Mouse (Mus musculus) lung, adult 2 months (tissue): Measurements from ENCODE around the gene Selenop. TPM values are rescaled to one million over a fixed set of nuclear protein-coding genes. Genes with fewer than 3 reads are reported as not detected.

Experiments
- DNase-seq: peaks from one replicate; pipeline ENCODE4 v3.0.0; 2022
- H3K4me1 ChIP-seq: fragments of 200-500 bp; 2 replicates; pipeline ENCODE4 v1.6.1; 2011; ENCODE audit warnings: low read length; ENCODE audit not compliant: control insufficient read depth, insufficient read depth
- H3K4me3 ChIP-seq: fragments of 200-500 bp; replicated peaks from 2 replicates; pipeline ENCODE3; 2011; ENCODE audit warnings: low read depth, mild to moderate bottlenecking, control low read depth, low read length; ENCODE audit errors: extremely low read depth
- CTCF ChIP-seq: fragments of 200-500 bp; IDR thresholded peaks from 2 replicates; pipeline ENCODE4 v1.5.1; 2011; ENCODE audit warnings: mild to moderate bottlenecking, low read length, control low read depth; ENCODE audit not compliant: insufficient read depth
- POLR2A ChIP-seq: fragments of 200-500 bp; IDR thresholded peaks from 2 replicates; pipeline ENCODE4 v1.6.1; 2011; ENCODE audit warnings: low read depth, mild to moderate bottlenecking, control low read depth, low read length, borderline replicate concordance; ENCODE audit errors: extremely low read depth
- polyA plus RNA-seq: library from polyadenylated mRNA; depleted of rRNA; stranded (reverse); fragments of >200 nt; gene quantifications from 2 replicates; pipeline ENCODE4 v1.2.3, GENCODE M21; 2012; rRNA removed

The Selenop gene
- polyA plus RNA-seq, 1 experiment: 329 TPM

- Histone ChIP-seq H3K4me3 (no peak overlapping the region), H3K4me1 (no peaks in the 10 kb centered on the region)
- no peak for TF ChIP-seq POLR2A
- no peak for TF ChIP-seq CTCF
- no peak for DNase-seq
Measured at GRCm38 (mm10) chr15:3323041-3323440, 54.7 kb downstream of the Selenop start.

Other genes starting within 250 kb of the Selenop start
- 0.66 and 0.98 TPM in 2 replicates for gene Ccdc152, start 35.0 kb downstream of the Selenop start, polyA plus RNA-seq